Mouse (Mus musculus) liver, postnatal 0 days (tissue): ENCODE measurements around the gene Ralgapa1.

Source experiments
- CTCF ChIP-seq: sonication (generic); IDR thresholded peaks from 2 replicates; pipeline ENCODE4 v1.5.1; 2016; ENCODE audit warnings: antibody characterized with exemption, low read depth
- EP300 ChIP-seq: IDR thresholded peaks from 2 replicates; pipeline ENCODE4 v1.6.1; 2016; ENCODE audit warnings: antibody characterized with exemption, low read depth, mild to moderate bottlenecking

- no peak for TF ChIP-seq CTCF
- TF ChIP-seq EP300, result no peak
Measured at GRCm38 (mm10) chr12:55565867-55566266, 255.1 kb downstream of the Ralgapa1 start.
